Mouse (Mus musculus) heart, adult 2 months (tissue): ENCODE data around the gene Bend3. TPM values are rescaled to one million over a fixed set of nuclear protein-coding genes. Genes with fewer than 3 reads are reported as not detected.

Source experiments
- DNase-seq, 2 experiments: peaks; one replicate each; pipeline ENCODE4 v3.0.0; 2021
- H3K27ac ChIP-seq: fragments of 200-600 bp; 2 replicates; pipeline ENCODE4 v1.8.1; 2022
- H3K27me3 ChIP-seq: fragments of 200-500 bp; 2 replicates; pipeline ENCODE4 v1.6.1; 2012; ENCODE audit warnings: mild to moderate bottlenecking, low read length, inconsistent platforms, mixed read lengths; ENCODE audit not compliant: control insufficient read depth, insufficient read depth
- H3K36me3 ChIP-seq: fragments of 200-500 bp; 2 replicates; pipeline ENCODE4 v1.6.1; 2012; ENCODE audit warnings: low read length, inconsistent platforms; ENCODE audit not compliant: control insufficient read depth, insufficient read depth
- H3K4me1 ChIP-seq: fragments of 200-500 bp; 2 replicates; pipeline ENCODE4 v1.6.1; 2011; ENCODE audit warnings: low read length; ENCODE audit not compliant: control insufficient read depth, insufficient read depth
- H3K4me3 ChIP-seq: fragments of 200-600 bp; 2 replicates; pipeline ENCODE4 v1.8.1; 2022
- H3K79me2 ChIP-seq: fragments of 200-500 bp; replicated peaks from 2 replicates; pipeline ENCODE4 v1.6.1; 2012; ENCODE audit warnings: mild to moderate bottlenecking, inconsistent platforms, low read length, moderate library complexity, mixed read lengths; ENCODE audit not compliant: control insufficient read depth, insufficient read depth
- H3K9ac ChIP-seq: fragments of 200-500 bp; 2 replicates; pipeline ENCODE4 v1.6.1; 2012; ENCODE audit warnings: low read depth, mild to moderate bottlenecking, control low read depth, inconsistent platforms, low read length, mixed read lengths
- CTCF ChIP-seq: fragments of 200-600 bp; IDR thresholded peaks from 2 replicates; pipeline ENCODE4 v1.8.1; 2022; ENCODE audit warnings: antibody characterized with exemption, mild to moderate bottlenecking, moderate library complexity
- EP300 ChIP-seq: fragments of 200-500 bp; IDR thresholded peaks from 2 replicates; pipeline ENCODE4 v1.6.1; 2011; ENCODE audit warnings: low read depth, low read length, control low read depth; ENCODE audit not compliant: insufficient read depth
- POLR2A ChIP-seq: fragments of 200-500 bp; IDR thresholded peaks from 2 replicates; pipeline ENCODE4 v1.6.1; 2011; ENCODE audit warnings: mild to moderate bottlenecking, low read depth, low read length, control low read depth; ENCODE audit not compliant: insufficient read depth
- WGBS: fragments of 180-500 bp; shearing (Covaris S2); methylation state at CpG from one replicate; pipeline ENCODE4 v1.1.7; 2018; 5-methylcytosine and 5-hydroxymethylcytosine counted together
- intact Hi-C: fragments of 180-260 bp; cut with DNase I; formaldehyde crosslinking; loops from one replicate; pipeline ENCODE4 v1.15.1; 2025
- polyA plus RNA-seq: library from polyadenylated mRNA; depleted of rRNA; stranded (reverse); fragments of >200 nt; gene quantifications from 2 replicates; pipeline ENCODE4 v1.2.3, GENCODE M21; 2012
- total RNA-seq, 2 experiments: library from RNA; stranded (reverse); gene quantifications; 2 replicates each; pipeline ENCODE4 v1.2.3; 2021

Gene Bend3
- total and polyA plus RNA-seq, 3 experiments: 2.9 to 7.4 (median 5.2) TPM

GRCm38 (mm10) chr10:43540442-43541152 lies 62.0 kb downstream of the Bend3 start, which contains the start of gene 1700021F05Rik:
1700021F05Rik (minus strand) TSS chr10:43540994.
- peaks cover 3% of the 10 kb centered on the region; the same call in 1 of the 2 replicates for H3K36me3 ChIP-seq
- TF ChIP-seq POLR2A (peak; percentile 69), EP300 (peak; percentile 85; the same call in 1 of the 2 replicates), CTCF (peak; percentile 90)
- DNase-seq: peak; percentile 97 to 98
- 1% methylated on average over 51 of the region's 56 CpGs for WGBS
- intact Hi-C loops: loop anchor here (1.0 kb wide), 2 partner anchors 61 to 361 kb away; partner anchors contain the start of genes Qrsl1 and Rtn4ip1
- H3K4me1 ChIP-seq: peaks cover 4% of the 10 kb centered on the region
- no peaks in the 10 kb centered on the region for H3K27me3 ChIP-seq
- H3K4me3 ChIP-seq: peak within 1 kb of the TSS; percentile 75
- H3K9ac ChIP-seq: peak within 1 kb of the TSS; percentile 97
- H3K27ac ChIP-seq: peak within 1 kb of the TSS; percentile 93
- no peaks in the 10 kb centered on the region; the same call in 1 of the 2 replicates for H3K79me2 ChIP-seq

DNA sequence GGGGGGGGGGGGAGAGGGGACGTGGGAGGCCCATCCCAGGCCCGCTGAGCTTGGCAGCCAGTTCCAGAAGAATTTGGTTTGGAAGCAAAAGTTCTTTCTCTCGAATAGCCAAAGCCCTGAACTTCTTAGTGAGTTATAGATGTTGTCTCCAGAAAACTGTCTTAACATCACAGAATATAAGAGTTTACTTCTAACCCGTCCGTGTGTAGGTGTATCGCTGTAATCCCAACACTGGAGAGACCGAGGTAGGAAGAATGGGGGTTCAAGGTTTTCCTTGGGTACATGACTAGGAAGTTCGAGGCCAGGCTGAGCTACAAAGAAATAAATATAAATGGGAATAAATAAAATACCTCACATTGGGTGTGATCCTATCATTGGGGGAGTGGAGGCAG lies 62.5 kb downstream of the Bend3 start:
- 35% methylated on average over 8 of the region's 8 CpGs for WGBS

GRCm38 (mm10) chr10:43549411-43549810 lies 70.8 kb downstream of the Bend3 start:
- H3K79me2 ChIP-seq: no peaks in the 10 kb centered on the region
- WGBS: 54% methylated on average over 5 of the region's 5 CpGs
- DNase-seq: no peak
- intact Hi-C loops: no loop called here
- H3K27me3 ChIP-seq: no peaks in the 10 kb centered on the region
- H3K4me3 ChIP-seq: no peak overlapping the region
- no peak overlapping the region for H3K9ac ChIP-seq
- H3K36me3 ChIP-seq: no peaks in the 10 kb centered on the region
- H3K4me1 ChIP-seq: no peaks in the 10 kb centered on the region
- no peak overlapping the region for H3K27ac ChIP-seq
- TF ChIP-seq EP300 (no peak), POLR2A (no peak), CTCF (peak; percentile 27; the same call in 1 of the 2 replicates)

More for the DNA sequence above, 62.5 kb downstream of the Bend3 start:
- no peaks in the 10 kb centered on the region for H3K27me3 ChIP-seq
- H3K36me3 ChIP-seq: peaks cover 3% of the 10 kb centered on the region; the same call in 1 of the 2 replicates
- no peak overlapping the region for H3K9ac ChIP-seq
- peak overlapping the region; percentile 2; the same call in 1 of the 2 replicates for H3K4me3 ChIP-seq
- DNase-seq: no peak
- no peak overlapping the region for H3K27ac ChIP-seq
- H3K79me2 ChIP-seq: no peaks in the 10 kb centered on the region; the same call in 1 of the 2 replicates
- H3K4me1 ChIP-seq: peaks cover 4% of the 10 kb centered on the region
- intact Hi-C loops: no loop called here
- TF ChIP-seq EP300 (no peak), CTCF (peak; percentile 42)

DNA sequence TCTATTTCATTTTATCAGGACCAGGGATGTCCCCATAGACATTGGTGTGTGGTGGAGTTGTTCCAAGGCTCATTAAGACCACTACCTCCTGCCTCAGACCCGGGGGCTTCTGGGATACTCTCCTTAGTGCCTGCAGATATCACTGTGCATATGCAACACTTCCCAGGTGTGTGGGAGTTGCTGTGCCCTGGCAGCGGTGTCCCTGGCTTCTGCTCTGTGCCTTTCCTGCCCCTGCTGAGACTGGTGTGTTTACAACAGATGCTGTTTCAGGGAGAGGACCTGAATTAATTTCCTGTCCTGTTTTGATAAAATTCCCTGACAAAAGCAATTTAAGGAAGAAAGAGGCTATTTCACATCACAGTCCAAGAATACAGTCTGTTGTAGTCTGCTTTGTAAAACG lies 72.3 kb downstream of the Bend3 start:
- no peak for TF ChIP-seq EP300
- no peak for TF ChIP-seq POLR2A
- no peak for TF ChIP-seq CTCF
- Histone ChIP-seq H3K4me1 (no peaks in the 10 kb centered on the region), H3K27ac (no peak overlapping the region), H3K9ac (no peak overlapping the region), H3K4me3 (no peak overlapping the region), H3K36me3 (no peaks in the 10 kb centered on the region), H3K27me3 (no peaks in the 10 kb centered on the region), H3K79me2 (no peaks in the 10 kb centered on the region)
- no peak for DNase-seq
- 19% methylated on average over 3 of the region's 3 CpGs for WGBS
- intact Hi-C loops: no loop called here

DNA sequence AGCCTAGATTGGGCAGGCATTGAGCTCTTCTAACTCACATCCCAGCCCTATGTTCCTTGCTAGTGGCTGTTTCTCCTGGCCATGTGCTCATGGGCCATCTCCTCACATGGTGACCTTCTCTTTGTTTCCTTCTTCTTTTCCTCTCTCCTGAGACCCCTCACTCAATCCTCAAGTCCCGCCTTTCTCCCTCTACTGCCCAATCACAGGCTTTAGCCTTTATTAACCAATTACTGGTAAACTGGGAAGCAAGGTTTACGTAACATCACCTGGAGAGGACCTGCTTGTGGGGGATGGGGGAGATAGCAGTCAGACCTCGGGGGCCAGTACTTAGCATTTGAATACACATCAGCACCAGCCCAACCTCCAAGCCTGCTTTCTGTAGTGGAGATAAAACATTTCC lies 72.8 kb downstream of the Bend3 start:
- TF ChIP-seq CTCF (no peak), POLR2A (no peak), EP300 (no peak)
- intact Hi-C loops: no loop called here
- no peak overlapping the region for H3K27ac ChIP-seq
- H3K36me3 ChIP-seq: no peaks in the 10 kb centered on the region
- H3K27me3 ChIP-seq: no peaks in the 10 kb centered on the region
- DNase-seq: no peak
- no peaks in the 10 kb centered on the region for H3K79me2 ChIP-seq
- WGBS: 46% methylated on average over 3 of the region's 3 CpGs
- H3K4me1 ChIP-seq: no peaks in the 10 kb centered on the region
- H3K9ac ChIP-seq: no peak overlapping the region
- H3K4me3 ChIP-seq: no peak overlapping the region

GRCm38 (mm10) chr10:43557630-43558165 lies 79.1 kb downstream of the Bend3 start:
- intact Hi-C loops: no loop called here
- H3K4me3 ChIP-seq: no peak overlapping the region
- DNase-seq: no peak
- 78% methylated on average over 5 of the region's 5 CpGs for WGBS
- TF ChIP-seq EP300: no peak
- no peak for TF ChIP-seq POLR2A
- no peak for TF ChIP-seq CTCF
- no peaks in the 10 kb centered on the region for H3K36me3 ChIP-seq
- H3K27ac ChIP-seq: no peak overlapping the region
- no peaks in the 10 kb centered on the region for H3K4me1 ChIP-seq
- no peak overlapping the region for H3K9ac ChIP-seq
- no peaks in the 10 kb centered on the region for H3K27me3 ChIP-seq
- H3K79me2 ChIP-seq: no peaks in the 10 kb centered on the region
